Mouse (Mus musculus) thymus, postnatal 0 days (tissue): Measurements from ENCODE around the gene Lama1. TPM values are rescaled to one million over a fixed set of nuclear protein-coding genes. Genes with fewer than 3 reads are reported as not detected.
"Not testable (repeated sequence)": the region's sequence is repeated elsewhere in the genome, so short reads cannot be mapped to it uniquely, and the experiment has no call there.

Source experiments
- DNase-seq: peaks from one replicate; pipeline ENCODE4 v3.0.0-alpha.2; 2015; ENCODE audit warnings: low spot score
- polyA plus RNA-seq: library from polyadenylated mRNA; unstranded; fragments of >200 nt; fragmentation: Nextera tagmentation; extraction: Ambion mirVana; gene quantifications from 2 replicates; pipeline ENCODE4 v1.2.1, GENCODE M21; 2015

Lama1 gene
- polyA plus RNA-seq, 1 experiment from 2014 or later = 0.05 TPM

- peak; percentile 34 for DNase-seq
Measured at GRCm38 (mm10) chr17:67837351-67838090, 140.5 kb downstream of the Lama1 start.

GRCm38 (mm10) chr17:67838948-67839347 lies 141.9 kb downstream of the Lama1 start:
- DNase-seq = no peak

- not testable (repeated sequence) for DNase-seq
Measured at GRCm38 (mm10) chr17:67841494-67841893, 144.4 kb downstream of the Lama1 start.

DNA sequence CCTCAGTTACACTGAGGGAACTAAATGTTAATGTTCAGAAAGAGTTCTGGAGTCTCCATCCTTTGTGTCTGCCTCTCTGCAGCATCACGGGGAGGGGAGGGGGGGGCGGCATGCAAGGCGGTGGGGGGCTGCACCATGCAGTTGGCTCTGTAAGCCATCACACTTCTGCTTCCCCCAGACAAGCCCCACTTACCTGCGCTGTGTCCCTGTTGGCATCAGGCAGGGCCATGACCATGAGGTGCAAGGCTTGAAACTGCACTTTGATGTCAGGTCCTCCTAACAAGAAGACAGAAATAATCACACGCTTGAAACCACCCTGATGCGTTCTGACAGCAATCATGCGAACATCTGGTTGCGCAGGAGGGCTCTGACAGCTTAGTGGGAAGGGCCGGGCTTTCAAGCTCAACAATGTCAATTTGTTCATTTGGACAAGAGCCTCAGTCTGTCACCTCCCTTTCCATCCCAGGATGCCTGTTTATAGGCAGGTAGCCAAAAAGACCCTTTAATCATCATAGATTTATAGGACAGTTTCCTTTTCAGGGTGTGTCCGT lies 164.1 kb downstream of the Lama1 start:
- DNase-seq = no peak

- DNase-seq = peak; percentile 43
Measured at GRCm38 (mm10) chr17:67861744-67862535, 164.9 kb downstream of the Lama1 start.

- DNase-seq = no peak
Measured at GRCm38 (mm10) chr17:67864363-67864762, 167.3 kb downstream of the Lama1 start.

GRCm38 (mm10) chr17:67864912-67865311 lies 167.9 kb downstream of the Lama1 start:
- no peak for DNase-seq

- no peak for DNase-seq
Measured at GRCm38 (mm10) chr17:67866026-67866425, 169.0 kb downstream of the Lama1 start.

- no peak for DNase-seq
Measured at GRCm38 (mm10) chr17:67866541-67867241, 169.6 kb downstream of the Lama1 start.

GRCm38 (mm10) chr17:67869731-67870601 lies 172.9 kb downstream of the Lama1 start:
- DNase-seq = peak; percentile 31

Other genes with a start within 250 kb of the Lama1 start
- gene Lrrc30, start 64.5 kb upstream of the Lama1 start, polyA plus RNA-seq = not detected in 2 replicates